ENCODE assay signal across 21 mouse cellular contexts in genomic region chr1:164428644-164429043, GRCm38 (mm10). TPM values are rescaled to one million over a fixed set of nuclear protein-coding genes. Genes with fewer than 3 reads are reported as not detected.
A peak's percentile ranks its signal among the peaks of the same experiment; 100 is the strongest.
DNase-seq lines count a peak whose midpoint lies in the region; ATAC-seq lines count a peak whose summit lies in the region.
"Had no signal": no experiment of that assay in that cellular context is flagged by ENCODE, and none has a peak within 500 bp of the region (broad histone marks: within the 10 kb centered on the region; RNA-seq: fewer than 3 reads in every experiment).

No protein-coding gene starts in this region.

- 69% methylated on average over 9 of the region's 9 CpGs for WGBS in heart, embryonic 11.5 days (ENCODE audit: insufficient replicate concordance)
- 55% methylated on average over 9 of the region's 9 CpGs for WGBS in heart, embryonic 16.5 days
- whole genome bisulfite sequencing in midbrain, embryonic 11.5 days = 93% methylated on average over 9 of the region's 9 CpGs
- 93% methylated on average over 9 of the region's 9 CpGs for WGBS in midbrain, embryonic 16.5 days

- H3K4me3 ChIP-seq in heart, embryonic 11.5 days (ENCODE audit: low read depth, low read length) = no peak overlapping the region
- H3K4me3 ChIP-seq in heart, embryonic 16.5 days (ENCODE audit: low read length) = no peak overlapping the region
- no peak overlapping the region for H3K4me3 ChIP-seq in midbrain, embryonic 11.5 days (ENCODE audit: low read depth, low read length)
- H3K4me3 ChIP-seq in midbrain, embryonic 16.5 days (ENCODE audit: low read depth, low read length) = no peak overlapping the region
- H3K4me3 ChIP-seq: embryonic facial prominence, embryonic 12.5 days; forebrain, embryonic 12.5 days; gastrocnemius, adult 2 months; hindbrain, embryonic 13.5 days had no signal

- no peak for DNase-seq in heart, postnatal 4 days
- no peak for DNase-seq in heart, postnatal 14 days
- DNase-seq in midbrain, embryonic 11.5 days (ENCODE audit: low spot score, missing footprints) = peak; percentile 60
- no peak for DNase-seq in gastrocnemius, postnatal 4 days (ENCODE audit: low spot score in 2 of 2)
- DNase-seq: adrenal gland, adult 8-10 months; adrenal gland, postnatal 36 days; cerebellum, adult 11 months; cerebellum, adult 8-10 months; cerebellum, postnatal 14 days; embryo, embryonic 11 days; gastrocnemius, adult 2 months; gastrocnemius, postnatal 25 days; kidney, adult 11 months; kidney, adult 9 months had no signal

- H3K27me3 ChIP-seq in heart, embryonic 11.5 days (ENCODE audit: control insufficient read depth, insufficient read depth, low read length) = no peaks in the 10 kb centered on the region
- H3K27me3 ChIP-seq in heart, embryonic 16.5 days (ENCODE audit: control insufficient read depth, insufficient read depth, low read length) = no peaks in the 10 kb centered on the region
- no peaks in the 10 kb centered on the region for H3K27me3 ChIP-seq in midbrain, embryonic 11.5 days (ENCODE audit: control insufficient read depth, insufficient read depth, low read length)
- no peaks in the 10 kb centered on the region for H3K27me3 ChIP-seq in midbrain, embryonic 16.5 days (ENCODE audit: control insufficient read depth, insufficient read depth, low read depth, low read length)
- H3K27me3 ChIP-seq: embryonic facial prominence, embryonic 12.5 days; forebrain, embryonic 12.5 days; hindbrain, embryonic 13.5 days had no signal

- ATAC-seq in heart, embryonic 11.5 days (replicated peaks; ENCODE audit: insufficient number of reproducible peaks, low FRiP score, low TSS enrichment) = no peak
- peak; percentile 59; the same call in 1 of the 2 replicates for ATAC-seq in heart, embryonic 16.5 days (replicated peaks; ENCODE audit: extremely low read depth, insufficient read depth, low FRiP score)
- ATAC-seq in midbrain, embryonic 11.5 days (ENCODE audit: low FRiP score) = no peak
- ATAC-seq in midbrain, embryonic 16.5 days = no peak
- ATAC-seq: hindbrain, postnatal 0 days had no signal

- no peak overlapping the region; the same call in 1 of the 2 replicates for H3K9ac ChIP-seq in heart, embryonic 11.5 days (ENCODE audit: low read depth, low read length)
- no peak overlapping the region for H3K9ac ChIP-seq in heart, embryonic 16.5 days (ENCODE audit: low read length)
- no peak overlapping the region for H3K9ac ChIP-seq in midbrain, embryonic 11.5 days (ENCODE audit: low read length)
- H3K9ac ChIP-seq in midbrain, embryonic 16.5 days (ENCODE audit: low read depth, low read length) = no peak overlapping the region
- H3K9ac ChIP-seq: embryonic facial prominence, embryonic 12.5 days; forebrain, embryonic 12.5 days; hindbrain, embryonic 13.5 days had no signal

- H3K9me3 ChIP-seq in heart, embryonic 11.5 days (replicated peaks; ENCODE audit: control insufficient read depth, low read length) = no peaks in the 10 kb centered on the region
- no peaks in the 10 kb centered on the region for H3K9me3 ChIP-seq in heart, embryonic 16.5 days (replicated peaks; ENCODE audit: control insufficient read depth, low read length)
- no peaks in the 10 kb centered on the region for H3K9me3 ChIP-seq in midbrain, embryonic 11.5 days (ENCODE audit: control insufficient read depth, low read length)
- no peaks in the 10 kb centered on the region for H3K9me3 ChIP-seq in midbrain, embryonic 16.5 days (replicated peaks; ENCODE audit: control insufficient read depth, low read length, poor library complexity, severe bottlenecking)
- H3K9me3 ChIP-seq: embryonic facial prominence, embryonic 12.5 days; forebrain, embryonic 12.5 days; hindbrain, embryonic 13.5 days had no signal

- no peaks in the 10 kb centered on the region for H3K36me3 ChIP-seq in heart, embryonic 11.5 days (ENCODE audit: control insufficient read depth, insufficient read depth, low read length)
- no peaks in the 10 kb centered on the region for H3K36me3 ChIP-seq in heart, embryonic 16.5 days (ENCODE audit: control insufficient read depth, insufficient read depth)
- no peaks in the 10 kb centered on the region for H3K36me3 ChIP-seq in midbrain, embryonic 11.5 days (ENCODE audit: control insufficient read depth, insufficient read depth, low read length)
- H3K36me3 ChIP-seq in midbrain, embryonic 16.5 days (ENCODE audit: control insufficient read depth, insufficient read depth, low read length) = no peaks in the 10 kb centered on the region
- H3K36me3 ChIP-seq: embryonic facial prominence, embryonic 12.5 days; forebrain, embryonic 12.5 days; hindbrain, embryonic 13.5 days had no signal

- intact Hi-C loops in heart, postnatal 14 days (cut with DNase I) = no loop called here

- H3K4me2 ChIP-seq in heart, embryonic 11.5 days = no peak overlapping the region
- no peak overlapping the region for H3K4me2 ChIP-seq in heart, embryonic 16.5 days (ENCODE audit: low read depth, low read length)
- no peak overlapping the region for H3K4me2 ChIP-seq in midbrain, embryonic 11.5 days
- no peak overlapping the region for H3K4me2 ChIP-seq in midbrain, embryonic 16.5 days (ENCODE audit: low read length)
- H3K4me2 ChIP-seq: embryonic facial prominence, embryonic 12.5 days; forebrain, embryonic 12.5 days; hindbrain, embryonic 13.5 days had no signal

- peak overlapping the region; percentile 29 for H3K27ac ChIP-seq in heart, embryonic 11.5 days (ENCODE audit: low read depth, low read length)
- no peak overlapping the region for H3K27ac ChIP-seq in heart, embryonic 16.5 days (ENCODE audit: low read length)
- H3K27ac ChIP-seq in midbrain, embryonic 11.5 days (ENCODE audit: low read depth, low read length) = no peak overlapping the region
- H3K27ac ChIP-seq in midbrain, embryonic 16.5 days (ENCODE audit: low read length) = no peak overlapping the region
- H3K27ac ChIP-seq: embryonic facial prominence, embryonic 12.5 days; forebrain, embryonic 12.5 days; gastrocnemius, adult 2 months; hindbrain, embryonic 13.5 days; hindbrain, postnatal 0 days had no signal

- H3K4me1 ChIP-seq in heart, embryonic 11.5 days (ENCODE audit: control insufficient read depth, insufficient read depth, low read length) = peaks cover 11% of the 10 kb centered on the region; the same call in 1 of the 2 replicates
- H3K4me1 ChIP-seq in heart, embryonic 16.5 days (ENCODE audit: control insufficient read depth, insufficient read depth, low read length) = peaks cover 7% of the 10 kb centered on the region; the same call in 1 of the 2 replicates
- no peaks in the 10 kb centered on the region for H3K4me1 ChIP-seq in midbrain, embryonic 11.5 days (ENCODE audit: control insufficient read depth, insufficient read depth, low read length)
- H3K4me1 ChIP-seq in midbrain, embryonic 16.5 days (ENCODE audit: control insufficient read depth, insufficient read depth, low read length) = no peaks in the 10 kb centered on the region
- H3K4me1 ChIP-seq: embryonic facial prominence, embryonic 12.5 days; forebrain, embryonic 12.5 days; hindbrain, embryonic 13.5 days had no signal

RNA-seq across cellular contexts. Expression of gene Atp1b1, which starts 29.5 kb away (rescaled TPM):
- 235 and 350 TPM in 2 replicates for polyA plus RNA-seq in heart, embryonic 11.5 days (2014; fragmentation: Nextera tagmentation; extraction: Ambion mirVana)
- total RNA-seq in heart, postnatal 4 days (2021) = 100 to 1,000 TPM; 423 to 424 TPM
- 298 and 306 TPM in 2 replicates for polyA plus RNA-seq in heart, embryonic 16.5 days (2015; fragmentation: Nextera tagmentation; extraction: Ambion mirVana)
- 100 to 1,000 TPM; 452 to 466 TPM for total RNA-seq in heart, postnatal 14 days (2021)
- 35.5 and 36.7 TPM in 2 replicates for polyA plus RNA-seq in midbrain, embryonic 11.5 days (2014; fragmentation: Nextera tagmentation; extraction: Ambion mirVana)
- 238 and 311 TPM in 2 replicates for polyA plus RNA-seq in midbrain, embryonic 16.5 days (2015; fragmentation: Nextera tagmentation; extraction: Ambion mirVana)
- 10 to 100 TPM; 61.7 to 77.4 TPM for total RNA-seq in gastrocnemius, postnatal 4 days (2021)
